Mouse (Mus musculus): ENCODE measurements around the gene Tex19.2. TPM values are rescaled to one million over a fixed set of nuclear protein-coding genes. Genes with fewer than 3 reads are reported as not detected.

Tex19.2 gene
- total RNA-seq, 2 experiments from 2014 or later: not detected

Other genes with a start within 250 kb of the Tex19.2 start
- 1 to 10 TPM; 6.1 to 7.0 TPM for gene Ccdc57, start 185.8 kb downstream of the Tex19.2 start, total RNA-seq (2021)
- gene Slc16a3, start 170.2 kb downstream of the Tex19.2 start, total RNA-seq (2021): 1 to 10 TPM; 2.3 to 2.5 TPM
- gene Csnk1d, start 127.3 kb downstream of the Tex19.2 start, total RNA-seq (2021): 100 to 1,000 TPM; 129 to 137 TPM
- not detected for gene Cd7, start 79.3 kb downstream of the Tex19.2 start, total RNA-seq (2021)
- not detected for gene Sectm1b, start 55.1 kb downstream of the Tex19.2 start, total RNA-seq (2021)
- gene Sectm1a, start 37.5 kb downstream of the Tex19.2 start, total RNA-seq (2021): not detected
- gene Tex19.1, start 27.5 kb upstream of the Tex19.2 start, total RNA-seq (2021): not detected
- gene Uts2r, start 41.6 kb upstream of the Tex19.2 start, total RNA-seq (2021): under 1 TPM in 1 of 2 experiments, not detected in 1; 0.23 TPM
- 10 to 100 TPM; 16.7 to 20.2 TPM for gene Hexdc, start 85.8 kb upstream of the Tex19.2 start, total RNA-seq (2021)
- 1 to 10 TPM; 6.0 to 7.0 TPM for gene Ogfod3, start 86.0 kb upstream of the Tex19.2 start, total RNA-seq (2021)
- gene Cybc1, start 110.6 kb upstream of the Tex19.2 start, total RNA-seq (2021): 10 to 100 TPM; 22.1 to 22.5 TPM
- 10 to 100 TPM; 48.9 to 56.7 TPM for gene Narf, start 118.6 kb upstream of the Tex19.2 start, total RNA-seq (2021)
- gene Foxk2, start 141.3 kb upstream of the Tex19.2 start, total RNA-seq (2021): 10 to 100 TPM; 75.7 to 84.8 TPM
- 10 to 100 TPM; 70.2 to 78.1 TPM for gene Wdr45b, start 235.8 kb upstream of the Tex19.2 start, total RNA-seq (2021)

All from layer of hippocampus, postnatal 36 days (tissue).